Mouse (Mus musculus) heart, embryonic 13.5 days (tissue): ENCODE results near the gene Rcor1. TPM values are rescaled to one million over a fixed set of nuclear protein-coding genes. Genes with fewer than 3 reads are reported as not detected.

ENCODE experiments used
- ATAC-seq: fragments of 200-750 bp; cut with Nextera tagmentation; 2 replicates; pipeline ENCODE4 v1.8.0; 2017; ENCODE audit warnings: moderate TSS enrichment; ENCODE audit not compliant: insufficient number of reproducible peaks, low FRiP score, low TSS enrichment; ENCODE audit errors: extremely low read depth
- H3K27ac ChIP-seq: fragments of 300-500 bp; sonication (generic); replicated peaks from 2 replicates; pipeline ENCODE4 v1.5.1; 2015; ENCODE audit warnings: moderate library complexity, mild to moderate bottlenecking, inconsistent platforms
- H3K27me3 ChIP-seq: fragments of 300-500 bp; sonication (generic); replicated peaks from 2 replicates; pipeline ENCODE4 v1.6.1; 2015; ENCODE audit warnings: mild to moderate bottlenecking, inconsistent platforms
- H3K36me3 ChIP-seq: fragments of 300-500 bp; sonication (generic); 2 replicates; pipeline ENCODE4 v1.6.1; 2015; ENCODE audit warnings: mild to moderate bottlenecking, inconsistent platforms
- H3K4me1 ChIP-seq: fragments of 300-500 bp; sonication (generic); 2 replicates; pipeline ENCODE4 v1.6.1; 2015; ENCODE audit warnings: inconsistent platforms
- H3K4me2 ChIP-seq: fragments of 300-500 bp; sonication (generic); 2 replicates; pipeline ENCODE4 v1.6.1; 2015; ENCODE audit warnings: inconsistent platforms, mild to moderate bottlenecking, moderate library complexity
- H3K4me3 ChIP-seq: fragments of 300-500 bp; sonication (generic); 2 replicates; pipeline ENCODE4 v1.5.1; 2015; ENCODE audit warnings: moderate library complexity, mild to moderate bottlenecking, inconsistent platforms
- H3K9ac ChIP-seq: fragments of 300-500 bp; sonication (generic); 2 replicates; pipeline ENCODE4 v1.6.1; 2015; ENCODE audit warnings: inconsistent platforms, mild to moderate bottlenecking, moderate library complexity
- H3K9me3 ChIP-seq: fragments of 300-500 bp; sonication (generic); 2 replicates; pipeline ENCODE4 v1.6.1; 2016; ENCODE audit warnings: inconsistent platforms
- WGBS: fragments of 180-500 bp; shearing (Covaris S2); methylation state at CpG from one replicate; pipeline ENCODE4 v1.1.7; 2015; ENCODE audit warnings: mixed read lengths; 5-methylcytosine and 5-hydroxymethylcytosine counted together
- polyA plus RNA-seq: library from polyadenylated mRNA; unstranded; fragments of >200 nt; fragmentation: Nextera tagmentation; extraction: Ambion mirVana; gene quantifications from 2 replicates; pipeline ENCODE4 v1.2.1, GENCODE M21; 2015

Rcor1 gene
- polyA plus RNA-seq, 1 experiment from 2014 or later: 5.4 TPM

GRCm38 (mm10) chr12:111021577-111021976 is 17.6 kb upstream of the Rcor1 start:
- ATAC-seq: no peak
- WGBS: 56% methylated on average over 3 of the region's 3 CpGs

GRCm38 (mm10) chr12:111028176-111029167 is 10.7 kb upstream of the Rcor1 start:
- Histone ChIP-seq H3K9ac (peak overlapping the region; percentile 44; the same call in 1 of the 2 replicates), H3K27ac (no peak overlapping the region), H3K36me3 (no peaks in the 10 kb centered on the region), H3K27me3 (no peaks in the 10 kb centered on the region; the same call in 1 of the 2 replicates), H3K9me3 (no peaks in the 10 kb centered on the region), H3K4me1 (peaks cover 18% of the 10 kb centered on the region), H3K4me2 (peak overlapping the region; percentile 59), H3K4me3 (0 out of 2 replicates have a peak overlapping the region, but pooled peaks have one; percentile 14)
- 26% methylated on average over 19 of the region's 19 CpGs for WGBS
- ATAC-seq: no peak

More at GRCm38 (mm10) chr12:111021577-111021976, 17.6 kb upstream of the Rcor1 start:
- Histone ChIP-seq H3K4me3 (no peak overlapping the region), H3K27ac (no peak overlapping the region), H3K4me1 (no peaks in the 10 kb centered on the region), H3K36me3 (no peaks in the 10 kb centered on the region), H3K4me2 (no peak overlapping the region), H3K9me3 (no peaks in the 10 kb centered on the region), H3K27me3 (no peaks in the 10 kb centered on the region), H3K9ac (no peak overlapping the region)

GRCm38 (mm10) chr12:111029291-111029890 is 9.8 kb upstream of the Rcor1 start:
- H3K4me2 ChIP-seq: peak overlapping the region; percentile 59
- WGBS: 45% methylated on average over 7 of the region's 7 CpGs
- no peak overlapping the region for H3K9ac ChIP-seq
- ATAC-seq: no peak
- H3K36me3 ChIP-seq: no peaks in the 10 kb centered on the region
- H3K4me3 ChIP-seq: no peak overlapping the region
- H3K27me3 ChIP-seq: no peaks in the 10 kb centered on the region; the same call in 1 of the 2 replicates
- H3K27ac ChIP-seq: no peak overlapping the region
- no peaks in the 10 kb centered on the region for H3K9me3 ChIP-seq
- peaks cover 18% of the 10 kb centered on the region for H3K4me1 ChIP-seq

GRCm38 (mm10) chr12:111032839-111033238 is 6.3 kb upstream of the Rcor1 start:
- 68% methylated on average over 5 of the region's 5 CpGs for WGBS
- H3K4me2 ChIP-seq: no peak overlapping the region
- H3K9ac ChIP-seq: no peak overlapping the region

GRCm38 (mm10) chr12:111035182-111035824 is 3.8 kb upstream of the Rcor1 start:
- Histone ChIP-seq H3K4me1 (peaks cover 19% of the 10 kb centered on the region), H3K9me3 (no peaks in the 10 kb centered on the region), H3K9ac (no peak overlapping the region), H3K4me2 (peak overlapping the region; percentile 3; the same call in 1 of the 2 replicates), H3K4me3 (no peak overlapping the region), H3K27me3 (no peaks in the 10 kb centered on the region), H3K27ac (no peak overlapping the region), H3K36me3 (no peaks in the 10 kb centered on the region)
- 50% methylated on average over 12 of the region's 12 CpGs for WGBS
- no peak for ATAC-seq

More at GRCm38 (mm10) chr12:111032839-111033238, 6.3 kb upstream of the Rcor1 start:
- H3K36me3 ChIP-seq: no peaks in the 10 kb centered on the region
- H3K4me1 ChIP-seq: peaks cover 35% of the 10 kb centered on the region
- no peaks in the 10 kb centered on the region for H3K9me3 ChIP-seq
- no peaks in the 10 kb centered on the region; the same call in 1 of the 2 replicates for H3K27me3 ChIP-seq
- no peak overlapping the region for H3K27ac ChIP-seq
- no peak for ATAC-seq
- no peak overlapping the region for H3K4me3 ChIP-seq

GRCm38 (mm10) chr12:111036198-111036775 is 2.9 kb upstream of the Rcor1 start:
- H3K9me3 ChIP-seq: no peaks in the 10 kb centered on the region
- H3K36me3 ChIP-seq: no peaks in the 10 kb centered on the region
- H3K4me2 ChIP-seq: no peak overlapping the region
- H3K27ac ChIP-seq: no peak overlapping the region
- no peak overlapping the region for H3K4me3 ChIP-seq
- peaks cover 29% of the 10 kb centered on the region for H3K4me1 ChIP-seq
- H3K9ac ChIP-seq: no peak overlapping the region
- no peaks in the 10 kb centered on the region for H3K27me3 ChIP-seq
- ATAC-seq: no peak

- Histone ChIP-seq H3K9me3 (no peaks in the 10 kb centered on the region), H3K4me2 (peak overlapping the region; percentile 94), H3K27ac (peak overlapping the region; percentile 100), H3K9ac (peak overlapping the region; percentile 94), H3K4me1 (peaks cover 33% of the 10 kb centered on the region), H3K4me3 (peak overlapping the region; percentile 92), H3K27me3 (no peaks in the 10 kb centered on the region), H3K36me3 (peaks cover 4% of the 10 kb centered on the region)
- 48% methylated on average over 18 of the region's 18 CpGs for WGBS
- no peak for ATAC-seq
Observed at GRCm38 (mm10) chr12:111037241-111038180, 1.6 kb upstream of the Rcor1 start.

GRCm38 (mm10) chr12:111038231-111038975 is 748 bp upstream of the Rcor1 start:
- Histone ChIP-seq H3K27ac (peak overlapping the region; percentile 100), H3K4me1 (peaks cover 33% of the 10 kb centered on the region), H3K9ac (peak overlapping the region; percentile 94), H3K9me3 (no peaks in the 10 kb centered on the region), H3K4me3 (peak overlapping the region; percentile 92), H3K36me3 (peaks cover 11% of the 10 kb centered on the region), H3K4me2 (peak overlapping the region; percentile 94), H3K27me3 (no peaks in the 10 kb centered on the region)
- under 1% methylated on average over 54 of the region's 54 CpGs for whole genome bisulfite sequencing
- ATAC-seq: peak; percentile 9; the same call in 1 of the 2 replicates

- under 1% methylated on average over 63 of the region's 65 CpGs for WGBS
Observed at GRCm38 (mm10) chr12:111039771-111040530, 800 bp downstream of the Rcor1 start.

More at GRCm38 (mm10) chr12:111039771-111040530, 800 bp downstream of the Rcor1 start:
- H3K4me1 ChIP-seq: peaks cover 33% of the 10 kb centered on the region
- H3K4me3 ChIP-seq: peak overlapping the region; percentile 92
- H3K36me3 ChIP-seq: peaks cover 22% of the 10 kb centered on the region
- no peaks in the 10 kb centered on the region for H3K27me3 ChIP-seq
- 0 out of 2 replicates have a peak, but pooled peaks have one; percentile 1 for ATAC-seq
- H3K27ac ChIP-seq: peak overlapping the region; percentile 99
- H3K9ac ChIP-seq: peak overlapping the region; percentile 99
- H3K4me2 ChIP-seq: peak overlapping the region; percentile 88
- no peaks in the 10 kb centered on the region for H3K9me3 ChIP-seq
